Mouse (Mus musculus) thymus, postnatal 4 days (tissue): ENCODE results near the gene Gm15217.
A peak's percentile ranks its signal among the peaks of the same experiment; 100 is the strongest.

ENCODE experiments used
- DNase-seq: peaks from one replicate; pipeline ENCODE4 v3.0.0; 2021

Gm15217 gene

DNA sequence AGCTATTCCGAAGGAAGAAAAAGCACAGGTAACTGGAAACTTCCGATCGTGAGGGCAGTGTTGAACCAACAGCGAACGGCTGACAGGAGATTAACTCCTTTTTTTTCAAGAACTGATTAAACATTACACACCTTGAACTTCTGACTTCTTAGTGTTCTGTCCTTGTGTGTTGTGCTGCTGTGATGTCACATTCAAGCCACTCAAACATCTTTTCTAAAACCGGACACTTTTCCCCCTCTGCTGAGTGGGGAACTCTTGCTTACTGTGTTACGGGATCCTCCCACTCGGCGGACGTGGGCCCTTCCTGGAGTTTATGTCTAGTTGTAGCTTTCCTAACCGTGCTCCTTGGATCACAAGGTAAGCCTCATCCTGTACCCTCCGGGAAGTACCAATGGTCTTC lies at the start of gene Gm15217:
Gm15217 (plus strand) TSS at position 130 of the 400 bp plus-strand sequence.
- no peak for DNase-seq

DNA sequence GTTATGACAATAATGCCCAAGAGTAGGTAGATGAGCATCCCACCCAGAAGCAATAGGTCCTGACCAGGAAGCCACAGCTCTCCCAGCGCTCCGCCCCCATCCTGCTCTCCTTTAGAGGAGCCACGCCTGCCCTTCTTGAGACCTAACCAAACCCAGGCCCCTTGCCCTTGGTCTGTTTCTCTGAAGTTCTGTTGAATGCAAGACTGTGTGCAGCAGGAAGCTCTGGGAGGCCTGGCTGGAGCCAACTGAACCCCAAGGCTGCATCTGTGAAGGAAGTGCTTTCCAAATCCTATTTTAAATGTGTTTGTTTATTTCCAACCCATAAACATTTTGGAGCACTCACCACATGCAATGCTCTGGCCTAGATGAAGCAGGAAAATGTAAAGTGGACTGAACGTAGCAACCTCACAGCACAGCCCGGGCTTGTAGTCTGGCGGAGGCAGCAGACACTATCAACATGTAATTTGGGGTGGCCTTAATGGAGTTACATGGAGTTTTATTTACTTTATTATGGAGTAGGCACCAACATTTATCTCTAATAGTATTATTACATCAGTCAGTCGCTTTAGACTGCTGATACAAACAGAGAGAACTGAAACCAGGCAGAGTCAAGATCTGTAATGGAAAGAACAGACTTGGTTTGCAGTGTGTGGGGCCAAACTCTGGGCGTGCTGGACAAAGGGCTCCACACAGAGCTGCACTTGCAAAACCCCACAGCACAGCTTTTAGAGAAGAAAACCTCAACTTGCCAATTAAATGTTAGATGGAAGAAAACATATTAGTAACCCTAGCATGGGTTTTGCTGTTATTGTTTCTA lies 45.6 kb upstream of the Gm15217 start:
- no peak for DNase-seq

DNA sequence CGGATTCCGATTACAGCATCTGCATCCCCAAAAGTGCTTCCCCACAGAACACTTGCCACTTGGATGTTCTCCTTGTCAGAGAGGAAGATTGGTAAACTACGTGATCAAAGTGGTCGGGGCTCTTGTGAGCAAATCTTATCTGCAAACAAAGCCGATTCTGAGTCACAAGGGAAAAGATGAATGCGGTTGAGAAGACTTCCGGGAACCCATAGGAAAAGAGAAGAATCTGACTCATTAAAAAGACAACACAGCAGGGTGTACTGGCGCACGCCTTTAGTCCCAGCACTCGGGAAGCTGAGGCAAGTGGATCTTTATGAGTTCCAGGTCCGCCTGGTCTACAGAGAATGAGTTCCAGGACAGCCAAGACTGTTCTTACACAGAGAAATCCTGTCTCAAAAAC lies 40.4 kb upstream of the Gm15217 start:
- DNase-seq: no peak

DNA sequence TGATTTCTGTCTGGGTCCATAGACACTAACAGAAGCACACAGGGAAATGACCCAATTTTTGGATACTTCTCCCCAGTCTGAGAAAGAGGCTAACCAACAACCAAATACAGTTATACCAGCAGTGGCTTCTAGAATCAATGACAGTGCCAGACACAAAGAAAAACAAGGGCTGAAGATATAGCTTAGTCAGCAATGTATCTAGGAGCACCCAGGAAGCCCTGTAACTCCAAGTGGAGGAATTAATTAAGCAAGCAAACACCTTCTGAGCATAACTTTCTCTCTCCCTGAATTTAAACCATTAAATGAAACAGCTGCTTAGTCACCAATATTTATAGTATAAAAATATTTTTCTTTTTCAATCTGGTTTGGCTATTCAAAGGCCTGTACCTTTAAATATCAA lies 34.5 kb upstream of the Gm15217 start:
- DNase-seq: no peak

DNA sequence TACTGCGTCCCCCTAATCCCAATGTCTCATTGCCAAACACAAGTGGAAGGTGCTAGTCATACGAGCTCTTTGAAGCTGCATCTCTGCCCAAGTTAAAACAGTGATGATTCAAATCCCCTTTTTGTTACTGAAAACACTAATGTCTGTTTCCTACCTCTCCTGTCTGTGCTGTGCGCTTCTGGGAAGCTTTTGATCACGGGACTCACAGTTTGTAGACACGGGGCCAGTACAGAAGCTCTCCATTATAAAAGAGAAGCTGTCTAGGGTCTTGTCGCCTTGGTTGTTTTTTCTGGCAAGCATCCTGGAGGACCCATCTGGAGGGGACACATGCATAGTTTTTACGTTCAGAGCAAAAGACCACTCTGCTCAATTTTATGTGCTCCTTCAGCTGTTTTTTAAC lies 21.9 kb upstream of the Gm15217 start:
- no peak for DNase-seq

DNA sequence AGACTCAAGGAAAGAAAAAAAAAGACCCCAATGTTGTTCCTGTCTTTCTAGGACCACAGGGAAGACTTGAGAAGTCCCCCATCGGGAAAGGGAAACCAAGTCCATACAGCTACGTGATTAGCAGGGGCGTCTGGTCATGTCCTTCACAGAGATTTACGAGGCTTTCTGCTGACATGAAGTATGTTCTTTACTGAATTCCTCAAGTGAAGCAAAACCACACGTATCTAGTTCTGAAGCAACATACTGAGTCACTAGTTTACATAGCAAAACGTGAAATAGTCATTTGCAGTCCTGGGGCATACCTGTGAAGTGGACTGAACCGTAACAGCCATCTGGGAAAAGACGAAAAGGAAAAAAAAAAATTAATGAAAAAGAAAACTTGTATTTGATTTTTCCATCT lies 21.5 kb upstream of the Gm15217 start:
- DNase-seq: no peak

DNA sequence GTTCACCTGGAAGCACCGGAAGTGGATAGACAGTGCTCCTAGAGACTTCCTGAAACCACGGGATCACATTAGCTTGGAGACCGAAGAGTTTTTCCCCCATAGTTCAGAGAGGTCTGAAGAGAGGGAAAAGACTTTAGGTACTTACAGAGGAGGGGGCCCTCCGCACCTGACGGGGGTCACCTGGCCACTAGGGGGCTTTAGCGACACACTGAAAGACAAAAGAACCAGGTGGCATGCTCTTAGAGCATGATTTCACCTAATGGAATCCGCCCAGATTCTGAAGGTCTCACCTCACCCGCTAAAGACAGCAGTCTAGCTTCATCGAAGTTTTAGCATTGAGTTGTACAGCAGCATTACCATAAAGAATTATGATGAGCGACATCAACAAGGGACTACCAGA lies 16.0 kb upstream of the Gm15217 start:
- DNase-seq: peak; percentile 51

DNA sequence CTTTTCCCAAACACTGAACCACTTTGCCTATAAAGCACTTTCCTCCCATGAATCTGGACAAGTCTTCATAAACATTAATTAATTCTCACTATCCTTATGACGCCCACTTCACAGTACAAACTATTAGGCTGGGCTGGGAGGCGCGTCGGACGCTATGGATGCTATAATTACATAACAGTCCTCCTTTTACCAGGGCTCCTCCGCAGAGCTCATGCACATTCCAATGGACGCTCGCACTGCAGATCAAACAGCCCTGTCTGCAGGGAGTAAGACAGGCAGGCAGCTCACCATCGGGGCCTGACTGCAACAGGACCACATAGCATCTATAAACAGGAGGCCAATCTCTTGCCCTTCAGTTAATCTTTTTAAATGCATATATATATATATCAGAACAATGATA lies 6.8 kb upstream of the Gm15217 start:
- no peak for DNase-seq

DNA sequence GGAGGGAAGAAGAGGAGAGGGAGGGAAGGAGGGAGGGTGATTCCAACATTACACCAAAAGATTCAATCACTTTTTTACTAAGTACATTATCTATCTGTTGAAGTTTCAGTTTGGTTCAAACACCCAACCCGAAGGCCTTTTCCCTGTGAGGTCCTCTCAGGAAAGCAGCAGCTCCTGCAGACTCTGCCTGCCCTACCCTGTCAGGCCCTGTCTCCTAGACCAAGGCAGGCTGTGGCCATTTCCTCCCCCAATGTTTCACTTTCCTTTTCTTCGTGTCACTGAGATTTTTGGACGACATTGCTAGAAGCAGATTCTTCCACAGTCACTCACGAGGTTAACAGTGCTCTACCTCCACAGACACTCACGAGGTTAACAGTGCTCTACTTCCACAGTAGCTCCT lies 3.4 kb upstream of the Gm15217 start:
- no peak for DNase-seq

DNA sequence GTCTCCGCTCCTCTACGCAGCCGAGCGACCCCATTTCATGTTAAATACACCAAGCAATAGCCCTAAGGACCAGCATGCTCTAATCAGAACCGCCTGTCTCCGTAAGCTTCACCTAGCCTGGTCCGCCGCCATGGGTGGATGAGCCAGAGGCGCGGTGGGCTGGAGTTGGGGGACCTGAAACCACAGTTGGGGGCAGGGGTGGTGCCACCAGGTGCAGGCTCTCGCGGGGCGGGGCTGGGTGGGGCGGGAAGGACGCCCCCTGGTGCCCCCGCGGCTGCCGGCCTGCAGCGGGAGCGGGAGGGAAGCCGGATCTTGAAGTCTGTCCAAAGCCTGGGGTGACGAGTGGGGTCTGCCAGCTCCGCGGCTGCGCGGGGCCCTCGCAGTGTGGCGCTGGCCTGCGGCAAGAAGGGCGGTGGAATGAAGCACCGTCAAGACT lies 1.1 kb downstream of the Gm15217 start:
- DNase-seq: peak; percentile 72

DNA sequence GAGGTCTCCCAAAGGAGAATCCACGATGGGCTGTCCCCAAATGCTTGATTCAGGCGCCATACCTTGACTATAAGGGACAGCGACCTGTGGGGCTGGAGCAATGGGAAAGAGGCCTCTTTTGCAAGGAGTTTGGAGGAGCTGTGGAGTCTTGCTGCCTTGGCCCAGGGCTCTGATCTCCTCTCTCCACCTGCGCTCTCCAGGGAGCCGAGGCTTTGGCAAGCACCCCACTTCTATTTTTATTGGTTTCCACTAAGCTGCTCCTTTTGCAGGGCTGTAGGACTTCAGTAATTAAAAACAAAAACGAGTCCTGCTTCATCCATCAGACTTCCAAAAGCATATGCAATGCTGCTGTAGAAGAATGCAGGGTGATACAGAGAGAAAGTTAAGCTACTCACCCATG lies 2.2 kb downstream of the Gm15217 start:
- no peak for DNase-seq

DNA sequence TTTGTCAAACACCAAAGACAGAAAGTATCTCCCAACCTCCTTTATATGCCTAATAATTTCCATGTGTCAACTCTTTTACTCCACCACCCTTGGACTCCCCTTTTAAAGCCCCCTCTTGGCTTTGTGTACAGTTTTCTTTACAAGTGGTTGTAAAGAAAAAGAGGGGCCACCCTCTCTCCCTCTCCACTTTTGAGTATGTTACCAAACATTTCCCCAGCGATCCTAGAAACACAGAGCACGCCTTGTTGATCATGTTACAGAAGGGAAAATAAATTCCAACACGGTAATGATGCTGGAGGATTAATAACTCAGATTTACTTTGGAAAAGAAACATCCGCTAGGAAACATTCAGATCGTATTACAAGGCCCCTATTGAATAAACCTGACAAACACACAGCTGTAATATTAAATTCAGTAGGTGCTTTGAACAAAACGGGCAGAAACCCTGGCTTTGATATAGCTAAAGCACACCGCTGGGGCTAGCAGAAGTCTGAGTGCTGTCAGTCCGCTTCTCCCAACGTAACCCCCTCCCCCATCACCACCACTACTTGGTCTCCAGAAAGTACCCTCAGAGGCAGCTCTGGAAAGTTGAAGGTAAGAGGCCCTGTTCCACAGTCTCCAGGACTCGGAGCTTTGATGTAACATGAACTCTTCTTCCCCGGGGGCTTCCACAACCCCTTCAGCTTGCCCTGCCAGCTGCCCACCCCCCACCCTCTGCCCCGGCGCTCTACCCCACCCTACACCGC lies 5.9 kb downstream of the Gm15217 start:
- DNase-seq: no peak

DNA sequence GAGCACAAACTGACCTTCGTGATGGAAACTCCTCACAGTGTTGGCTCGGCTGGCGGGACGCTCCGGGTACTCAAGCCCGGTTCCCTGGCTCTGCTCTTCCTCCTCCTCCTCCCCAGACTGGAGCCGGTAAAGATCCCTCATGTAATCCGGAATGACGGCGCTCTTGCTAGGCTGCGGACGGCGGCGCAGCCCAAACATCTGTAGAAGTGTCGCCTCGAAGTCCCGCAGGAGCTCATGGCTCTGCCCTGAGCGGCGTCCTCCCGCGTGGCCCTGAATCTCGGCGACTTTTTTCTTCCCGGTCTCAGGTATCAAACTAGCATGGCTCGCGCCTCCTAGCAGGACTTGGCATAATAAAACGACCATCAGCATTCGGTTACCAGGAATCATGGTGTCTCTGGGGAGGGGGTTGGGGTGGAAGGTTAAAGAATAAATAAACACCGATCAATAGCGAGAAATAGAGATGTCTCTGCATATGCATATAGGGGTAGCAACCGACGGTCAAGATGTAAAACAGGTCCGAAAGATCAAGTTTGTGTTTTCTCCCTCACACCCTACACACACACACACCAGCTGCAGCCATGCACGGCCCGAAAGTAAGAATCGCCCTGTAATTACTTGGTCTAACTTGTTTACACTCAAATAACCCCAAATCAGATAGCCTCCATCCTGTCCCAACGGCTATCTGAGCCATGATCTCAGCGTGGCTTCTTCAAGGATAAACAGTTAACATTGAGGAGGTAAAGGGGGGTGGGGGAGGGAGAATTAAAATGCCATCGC lies 6.7 kb downstream of the Gm15217 start:
- no peak for DNase-seq

DNA sequence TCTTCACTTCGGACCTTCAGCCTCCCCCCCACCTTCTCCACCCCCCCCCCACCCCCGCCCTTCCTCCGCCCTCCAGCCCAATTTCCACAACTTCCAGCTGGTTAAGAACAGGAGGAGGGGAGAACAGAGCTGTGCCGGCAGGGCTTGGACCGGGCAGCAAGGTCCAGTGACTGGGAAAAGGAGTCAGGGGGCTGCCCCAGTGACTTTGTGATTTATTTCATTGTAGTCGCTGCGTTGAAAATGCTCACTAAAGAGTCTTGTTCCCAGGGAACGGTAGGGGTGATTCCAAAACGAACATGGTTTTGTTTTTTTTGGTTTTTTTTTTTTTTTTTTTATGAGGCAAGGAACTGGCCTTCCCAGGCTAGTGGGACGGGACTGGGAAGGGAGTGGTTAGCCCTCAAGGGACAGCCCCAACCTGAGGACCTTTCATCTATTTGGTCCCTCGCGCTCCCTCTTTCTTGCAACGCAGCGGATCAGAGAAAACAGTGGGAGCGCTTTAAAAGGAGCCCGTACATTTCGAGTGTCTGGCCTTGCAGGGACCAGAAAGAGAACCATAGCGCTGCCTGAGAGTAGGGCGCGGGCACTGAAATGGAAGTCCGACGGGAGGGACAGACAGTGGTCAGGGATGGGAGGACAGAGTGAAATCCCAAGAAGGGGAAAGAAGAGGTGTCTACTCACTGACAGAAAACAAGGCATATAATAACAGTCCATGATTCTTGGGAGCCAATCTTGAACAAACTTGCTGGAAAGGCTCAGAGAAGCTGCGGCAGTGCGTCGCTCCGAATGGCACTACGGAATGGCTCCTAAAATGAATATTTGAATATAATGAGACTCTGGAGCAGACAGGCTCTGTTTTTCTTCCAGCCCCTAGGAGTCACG lies 7.5 kb downstream of the Gm15217 start:
- no peak for DNase-seq

DNA sequence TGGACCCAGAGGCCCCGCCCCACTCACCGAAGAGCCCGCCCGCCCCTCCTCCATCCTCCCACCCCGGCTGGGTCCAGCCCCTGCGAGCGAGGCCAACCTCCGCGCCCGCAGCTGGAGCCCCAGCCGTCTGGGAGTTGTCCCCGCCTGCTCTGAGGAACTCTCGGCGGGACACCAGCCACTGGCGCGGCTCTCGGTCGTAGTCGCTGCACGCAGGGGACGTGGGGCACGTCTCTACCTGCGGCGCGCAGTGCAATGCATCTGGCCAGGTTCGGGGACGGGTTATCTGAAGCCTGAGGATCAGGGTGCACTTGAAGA lies 8.1 kb downstream of the Gm15217 start:
- peak; percentile 75 for DNase-seq

DNA sequence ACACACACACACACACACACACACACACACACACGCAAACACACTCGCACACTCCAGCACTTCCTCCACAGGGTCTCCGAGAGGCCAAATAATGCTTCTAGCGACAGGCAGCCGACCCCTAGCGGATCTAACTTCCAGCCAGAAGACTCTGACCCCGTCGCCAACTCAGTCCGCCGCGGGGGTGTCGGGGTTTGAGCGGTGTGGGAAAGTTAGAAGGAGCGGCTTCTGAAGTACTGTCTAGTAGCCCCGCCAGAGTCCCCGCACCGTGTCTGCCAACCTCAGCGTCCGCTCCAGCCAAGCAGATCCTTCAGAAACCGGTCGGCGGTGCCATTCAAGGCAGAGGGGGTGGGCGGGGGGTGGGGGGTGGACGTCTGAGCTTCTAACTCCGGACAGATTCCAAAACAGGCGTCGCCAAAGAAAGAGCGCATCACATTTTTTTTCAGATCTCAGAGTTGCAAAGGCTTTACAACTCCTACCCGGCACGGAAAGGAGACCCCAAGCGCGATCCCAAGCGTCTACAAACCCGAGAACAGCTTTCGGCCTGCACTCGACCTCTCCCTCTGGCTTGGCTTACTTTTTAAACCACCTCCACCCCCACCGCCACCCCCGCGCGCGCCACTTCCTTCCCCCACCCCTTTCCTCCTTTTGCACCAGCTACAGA lies 8.7 kb downstream of the Gm15217 start:
- DNase-seq: peak; percentile 41

DNA sequence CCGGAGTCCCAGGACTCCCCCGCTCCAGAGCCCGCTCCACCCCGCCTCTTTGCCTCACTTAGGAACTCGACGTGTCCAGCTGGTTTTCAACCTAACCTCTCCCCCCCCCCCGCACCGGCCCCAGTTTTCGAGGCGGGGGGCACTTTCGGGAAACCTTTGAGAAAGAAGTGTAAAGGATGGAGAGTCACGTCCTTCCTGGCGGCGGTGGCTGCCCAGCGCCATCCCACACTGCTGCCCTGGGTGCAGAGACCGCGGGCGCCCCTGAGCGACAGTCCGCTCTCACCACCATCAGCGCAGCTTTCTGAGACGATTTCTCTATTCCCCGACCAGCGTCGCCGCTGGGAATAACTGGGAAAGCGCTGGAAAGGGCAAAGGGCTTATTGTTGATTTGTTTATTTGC lies 9.4 kb downstream of the Gm15217 start:
- peak; percentile 27 for DNase-seq

DNA sequence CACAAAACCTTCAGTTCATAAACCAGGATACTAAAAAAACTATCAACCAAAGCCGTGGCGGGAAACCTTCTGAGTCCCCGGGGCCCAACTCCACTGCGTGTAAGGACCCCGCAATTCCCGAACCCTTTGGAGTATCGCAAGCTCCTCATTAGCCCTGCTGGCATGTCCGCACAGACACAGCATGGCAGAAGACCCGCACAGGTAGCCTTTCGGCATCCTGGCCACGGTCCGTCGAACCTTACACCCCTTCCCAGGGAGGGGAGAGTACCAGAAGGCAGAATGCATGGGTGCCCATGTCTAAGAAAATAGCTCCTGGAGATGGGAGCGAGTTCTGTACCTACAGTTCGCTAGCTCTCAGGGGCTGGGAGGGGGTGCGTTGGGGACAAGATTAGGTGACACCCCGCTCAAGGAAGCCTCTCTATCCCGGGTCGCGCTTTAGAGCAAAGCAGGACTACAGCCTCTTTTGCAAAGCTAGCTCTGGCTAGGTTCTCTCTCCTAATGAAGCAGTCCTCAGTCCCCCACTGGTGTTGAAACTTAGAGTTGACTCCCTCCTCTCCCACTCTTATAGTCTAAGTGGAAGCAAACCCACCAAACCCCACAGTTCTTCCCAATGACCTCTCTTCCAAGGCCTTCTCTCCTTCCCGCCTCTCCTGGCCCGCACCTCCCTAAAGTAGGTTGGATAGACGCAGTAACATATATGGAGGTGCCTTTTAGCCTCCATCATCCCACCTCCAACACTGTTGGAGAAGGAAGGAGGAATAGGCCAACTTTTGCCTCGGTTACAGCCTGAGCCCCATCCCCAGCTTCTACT lies 10.4 kb downstream of the Gm15217 start:
- DNase-seq: no peak

DNA sequence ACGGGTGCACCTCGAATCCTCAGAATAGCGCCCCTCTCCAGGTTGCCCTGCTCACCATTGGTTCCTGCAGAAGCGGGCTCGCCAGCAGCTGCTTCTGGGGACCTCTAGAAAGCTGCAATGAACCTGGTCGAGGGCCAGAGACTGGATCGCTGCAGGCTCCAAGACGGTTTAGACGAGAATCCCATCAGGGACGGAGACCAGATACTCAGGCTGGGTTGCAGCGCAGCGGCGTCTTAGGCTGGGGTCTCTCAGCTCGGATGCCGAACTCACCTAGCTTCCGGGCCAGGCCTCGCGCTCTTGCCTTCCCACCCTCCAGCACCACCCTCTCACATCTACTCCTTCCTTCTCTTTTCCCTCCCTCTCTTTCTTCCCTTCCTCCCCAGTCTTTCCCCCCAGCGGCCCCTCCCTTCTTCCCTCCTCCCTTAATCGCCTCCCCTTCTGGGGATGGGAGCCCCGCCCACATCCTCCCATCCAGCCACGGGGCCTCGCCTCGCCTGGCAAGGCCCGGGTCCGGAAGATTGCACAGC lies 11.1 kb downstream of the Gm15217 start, which contains the start of gene Bmp4:
Bmp4 (minus strand) TSS at position 421 of the 527 bp plus-strand sequence.
- DNase-seq: peak; percentile 39

DNA sequence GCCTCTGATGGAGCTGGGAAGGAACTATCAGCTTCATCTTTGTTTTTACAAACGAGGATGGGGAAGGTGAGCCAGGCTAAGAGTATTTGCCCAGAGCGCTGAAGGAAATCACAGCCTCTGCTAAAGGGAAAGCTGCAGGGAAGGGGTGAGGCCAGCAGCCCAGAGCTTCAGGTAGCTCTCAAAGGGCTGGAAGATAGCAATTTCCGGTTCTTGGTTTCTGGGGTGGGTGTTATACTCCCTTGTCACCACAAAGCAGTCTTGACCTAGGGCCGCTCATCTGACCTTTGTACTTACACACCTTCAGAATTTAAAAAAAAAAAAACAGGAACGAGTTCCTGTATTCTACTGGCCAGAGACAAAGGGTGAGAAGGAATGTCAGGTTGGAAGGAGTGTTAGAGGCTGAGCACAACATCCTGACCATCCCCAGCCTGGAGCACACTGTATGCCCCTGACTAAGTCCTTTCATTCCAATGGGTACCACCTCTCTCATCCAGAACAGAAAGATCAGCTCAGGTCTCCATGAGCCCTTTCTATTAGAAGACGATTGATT lies 12.5 kb downstream of the Gm15217 start:
- DNase-seq: no peak
